Comparison of ENCODE assay signal across 8 mouse cellular contexts in the genomic region with DNA sequence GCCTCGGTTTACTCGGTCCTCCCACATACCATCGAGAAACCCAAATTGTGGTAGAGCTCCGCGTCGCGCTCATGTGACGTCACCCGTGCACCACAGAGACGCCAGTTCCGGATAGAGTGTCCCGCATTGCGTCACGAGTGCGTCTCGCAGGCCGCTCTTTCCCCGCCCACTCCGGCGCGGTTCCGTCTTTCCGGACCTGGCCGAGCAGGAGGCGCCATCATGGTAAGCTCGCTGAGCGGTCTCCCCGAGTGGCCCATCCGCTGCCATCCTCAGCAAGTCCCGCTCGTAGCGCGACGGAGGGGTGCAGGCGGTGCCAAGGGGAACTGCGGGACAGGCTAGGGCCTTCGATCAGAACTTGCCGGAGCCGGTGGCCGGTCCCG. TPM values are rescaled to one million over a fixed set of nuclear protein-coding genes. Genes with fewer than 3 reads are reported as not detected.
A peak's percentile ranks its signal among the peaks of the same experiment; 100 is the strongest.
DNase-seq lines count a peak whose midpoint lies in the region; ATAC-seq and TF ChIP-seq lines count a peak whose summit lies in the region.

A gene (minus strand): TSS at position 85 of the 380 bp plus-strand sequence.

- H3K4me1 ChIP-seq in cortical plate, adult 2 months (ENCODE audit: control insufficient read depth, insufficient read depth, low read length): peaks cover 5% of the 10 kb centered on the region; the same call in 1 of the 2 replicates

- peak; percentile 96 for TF ChIP-seq POLR2A in cortical plate, adult 2 months (IDR thresholded peaks at IDR 0.05; ENCODE audit: extremely low read depth, insufficient read depth, low read length)

- peak within 1 kb of the TSS; percentile 61 for H3K27ac ChIP-seq in cortical plate, adult 2 months (ENCODE audit: insufficient read depth, low read length)

- no peak for TF ChIP-seq CTCF in cortical plate, adult 2 months (IDR thresholded peaks at IDR 0.05; ENCODE audit: extremely low read depth, insufficient read depth, low read length)

- peak; percentile 98 for DNase-seq in gastrocnemius, postnatal 10 days
- peak; percentile 99 for DNase-seq in induced T-regulatory cell, adult 2 months (ENCODE audit: low read depth)
- peak; percentile 96 to 99 for DNase-seq in left cerebral cortex, adult 9 months (ENCODE audit: low spot score in 2 of 2)
- DNase-seq in right cerebral cortex, postnatal 14 days: peak; percentile 99
- peak; percentile 97 to 99 for DNase-seq in urinary bladder, postnatal 36 days (ENCODE audit: low spot score in 2 of 2)

- peak within 1 kb of the TSS; percentile 82 for H3K4me3 ChIP-seq in cortical plate, adult 2 months (ENCODE audit: insufficient read depth, low read length)

- ATAC-seq in activated CD4-positive, CD25-positive, alpha-beta regulatory T cell, adult 4 months: peak; percentile 68
- ATAC-seq in megakaryocyte progenitor cell, adult 5-6 weeks (replicated peaks; ENCODE audit: poor library complexity): peak; percentile 65

RNA-seq across cellular contexts. Expression of the gene that starts here (rescaled TPM):
- 10 to 100 TPM; 10.2 to 19.6 TPM for polyA plus RNA-seq in activated CD4-positive, CD25-positive, alpha-beta regulatory T cell, adult 4 months (2017; shearing (Covaris generic))
- polyA plus RNA-seq in cortical plate, adult 2 months (2012; rRNA removed): 22.5 and 23.5 TPM in 2 replicates
- total RNA-seq in gastrocnemius, postnatal 10 days (2021): 10 to 100 TPM; 11.8 to 13.8 TPM
- total RNA-seq in megakaryocyte progenitor cell, adult 5-6 weeks (2015): 10.6 and 14.5 TPM in 2 replicates
- total RNA-seq in megakaryocyte progenitor cell, adult 5-6 weeks (2017): 9.8 and 10.2 TPM in 2 replicates

Comparison
In these comparisons a context has a peak if more than half of its experiments do, and no peak if none do; other contexts are left out.
1. Peak in every context shown above with its lines: DNase-seq, ATAC-seq, H3K4me3 ChIP-seq and H3K27ac ChIP-seq.